Mouse (Mus musculus) heart, adult 9 months (tissue): ENCODE measurements around the gene Frmd4a.
"Not testable (repeated sequence)": the region's sequence is repeated elsewhere in the genome, so short reads cannot be mapped to it uniquely, and the experiment has no call there.

Source experiments
- DNase-seq, 2 experiments: peaks; one replicate each; pipeline ENCODE4 v3.0.0; 2022; ENCODE audit warnings: low spot score in 2 of 2

Frmd4a gene

DNA sequence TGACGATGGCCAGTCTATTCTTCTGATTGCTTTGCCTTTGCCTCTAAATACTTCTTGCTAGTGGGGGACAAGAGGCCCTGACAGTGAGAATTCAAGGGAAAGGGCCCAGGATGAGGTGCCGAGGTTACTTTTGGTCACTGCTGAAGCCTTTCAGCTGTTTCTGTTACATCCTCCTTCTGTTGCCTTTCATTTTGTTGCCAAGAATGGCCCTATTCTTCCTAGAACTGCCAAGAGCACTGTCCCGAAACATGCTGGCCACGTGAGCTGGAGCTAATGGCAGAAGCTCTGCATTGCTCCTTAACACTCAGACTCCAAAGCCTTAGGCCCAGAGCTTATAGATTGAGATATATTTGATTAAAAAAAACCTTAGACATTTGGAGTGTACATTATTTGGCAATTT lies 178.5 kb downstream of the Frmd4a start:
- peak; percentile 31 to 34 for DNase-seq

DNA sequence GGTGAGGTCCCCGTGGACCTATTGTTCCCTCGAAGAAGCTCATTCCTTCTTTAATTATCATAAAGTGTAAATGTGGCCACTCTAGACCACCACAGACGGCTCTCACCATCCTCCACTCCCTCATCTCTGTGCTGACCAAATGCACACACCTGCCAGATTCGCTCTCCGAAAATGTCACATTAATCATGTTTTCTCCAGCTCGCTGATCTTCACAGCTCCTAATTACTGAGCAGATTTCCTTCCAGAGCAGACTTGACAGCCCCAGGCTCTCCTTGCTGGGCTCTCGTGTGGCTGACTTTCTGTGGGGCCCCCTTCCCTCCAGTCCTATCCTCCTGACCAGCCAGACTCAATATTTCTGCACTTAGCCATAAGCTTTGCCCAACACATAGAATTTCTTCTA lies 191.7 kb downstream of the Frmd4a start:
- no peak for DNase-seq

DNA sequence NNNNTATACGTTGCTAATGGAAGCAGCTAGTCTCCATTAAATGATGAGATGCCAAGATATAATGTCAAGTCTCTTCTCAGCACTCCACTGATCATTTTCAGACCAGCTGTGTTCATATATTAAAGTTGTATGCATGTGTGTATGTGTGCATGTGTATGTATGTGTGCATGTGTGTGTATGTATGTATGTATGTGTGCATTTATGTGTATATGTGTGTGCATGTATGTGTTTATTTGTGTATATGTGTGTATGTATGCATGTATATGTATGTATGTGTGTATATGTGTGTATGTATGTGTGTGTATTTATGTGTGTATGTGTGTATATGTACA lies 204.9 kb downstream of the Frmd4a start:
- DNase-seq: no peak

DNA sequence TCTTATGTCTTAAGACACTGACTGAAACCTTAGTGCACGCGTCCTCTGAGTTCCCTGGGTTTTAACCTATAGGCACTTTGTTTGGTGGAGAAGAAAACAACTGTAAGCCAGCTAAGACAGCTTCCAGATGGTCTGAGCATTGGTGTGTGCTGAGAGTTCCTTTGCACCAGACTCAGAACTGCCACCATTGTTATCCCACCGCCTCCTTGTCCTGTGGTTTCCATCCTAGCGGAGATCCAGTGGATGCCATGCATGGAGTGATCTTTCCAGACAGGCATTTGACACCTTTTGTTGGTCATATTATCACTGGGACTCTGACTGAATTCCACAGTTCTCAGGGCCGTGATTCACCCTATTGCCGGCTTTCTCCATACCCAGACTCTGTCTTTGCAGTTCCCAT lies 205.8 kb downstream of the Frmd4a start:
- DNase-seq: no peak

DNA sequence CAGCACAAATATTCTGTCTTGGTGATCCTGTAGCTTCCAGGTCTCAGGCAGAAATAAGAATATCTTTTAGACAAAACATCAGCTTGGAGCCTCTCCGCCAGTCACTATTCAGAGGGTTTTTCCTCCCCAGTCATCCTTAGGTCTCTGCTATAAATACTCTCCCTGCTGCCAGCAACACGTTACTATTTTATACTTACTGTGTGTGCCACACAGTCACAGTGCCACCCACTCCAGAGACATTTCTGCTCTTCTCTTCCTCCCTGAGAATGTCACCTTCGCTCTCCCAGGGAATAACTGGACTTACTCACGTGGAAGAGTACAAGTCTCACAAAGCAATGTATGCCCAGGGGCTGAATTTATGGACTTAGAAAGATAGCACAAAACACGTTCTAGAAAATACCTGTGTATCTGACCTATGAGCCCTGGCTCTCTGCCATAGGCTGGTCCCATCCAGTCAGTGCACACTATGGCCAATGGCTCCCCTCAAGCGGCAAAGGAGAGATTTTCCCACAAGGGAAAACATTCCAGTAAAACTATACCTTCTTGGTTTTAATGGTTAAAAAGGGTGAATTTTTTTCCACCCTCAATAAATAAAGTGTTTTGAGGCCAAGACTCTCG lies 209.5 kb downstream of the Frmd4a start:
- DNase-seq: no peak

DNA sequence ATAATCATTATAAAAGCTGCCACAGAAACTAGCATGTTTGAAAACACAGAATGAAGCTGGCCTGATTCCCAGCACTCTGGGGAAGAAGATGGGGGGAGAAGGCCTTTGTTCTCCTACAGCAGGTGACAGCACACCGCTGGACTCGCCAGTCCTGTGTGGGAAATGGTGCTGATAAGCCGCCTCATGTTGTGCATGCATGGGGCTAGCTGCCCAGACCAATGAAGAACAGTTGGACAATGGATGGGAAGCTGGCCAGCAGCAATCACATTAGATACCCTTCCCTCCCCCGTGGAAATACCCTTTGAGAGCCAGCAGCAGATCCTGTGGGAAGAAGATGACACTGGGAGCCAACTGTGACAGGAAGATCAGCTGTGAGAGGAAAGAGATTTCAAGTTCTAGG lies 210.0 kb downstream of the Frmd4a start:
- peak; percentile 43 to 69 for DNase-seq

DNA sequence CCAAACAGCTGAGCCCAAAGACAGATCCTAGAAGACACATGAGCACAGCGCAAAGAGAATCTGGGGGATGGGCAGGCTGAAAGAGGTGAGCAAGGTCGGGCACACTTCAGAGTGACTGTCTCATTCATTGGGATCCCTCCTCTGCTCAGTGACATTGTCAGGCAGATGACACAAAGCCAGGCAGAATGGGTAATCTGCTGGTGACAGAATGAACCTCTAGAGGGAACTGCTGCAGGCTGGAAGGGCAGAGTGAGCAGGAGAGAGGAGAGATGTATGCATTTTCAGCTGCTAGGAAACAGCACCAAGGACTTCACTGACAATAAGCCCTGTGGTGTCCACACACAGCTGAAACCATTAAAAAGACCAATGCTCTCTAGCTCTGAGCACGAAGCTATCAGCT lies 211.0 kb downstream of the Frmd4a start:
- DNase-seq: no peak

DNA sequence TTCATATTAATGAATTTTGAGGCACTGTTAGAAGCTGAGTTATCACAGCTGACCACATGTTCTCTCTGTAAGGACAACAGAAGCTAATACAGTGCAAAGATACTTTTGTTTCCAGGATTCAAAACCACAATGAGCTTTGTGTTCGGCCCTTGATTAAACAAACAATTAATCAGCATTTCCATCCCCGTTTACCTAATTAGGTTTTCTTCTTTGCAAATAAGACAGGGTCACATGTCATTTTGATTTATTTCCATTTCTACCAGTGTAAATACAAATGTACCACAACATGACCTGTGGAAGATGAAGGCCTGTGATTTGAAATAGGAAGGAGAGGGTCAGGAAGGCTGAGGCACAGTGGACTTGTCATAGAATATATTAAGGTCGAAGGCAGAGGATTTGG lies 214.8 kb downstream of the Frmd4a start:
- DNase-seq: no peak

DNA sequence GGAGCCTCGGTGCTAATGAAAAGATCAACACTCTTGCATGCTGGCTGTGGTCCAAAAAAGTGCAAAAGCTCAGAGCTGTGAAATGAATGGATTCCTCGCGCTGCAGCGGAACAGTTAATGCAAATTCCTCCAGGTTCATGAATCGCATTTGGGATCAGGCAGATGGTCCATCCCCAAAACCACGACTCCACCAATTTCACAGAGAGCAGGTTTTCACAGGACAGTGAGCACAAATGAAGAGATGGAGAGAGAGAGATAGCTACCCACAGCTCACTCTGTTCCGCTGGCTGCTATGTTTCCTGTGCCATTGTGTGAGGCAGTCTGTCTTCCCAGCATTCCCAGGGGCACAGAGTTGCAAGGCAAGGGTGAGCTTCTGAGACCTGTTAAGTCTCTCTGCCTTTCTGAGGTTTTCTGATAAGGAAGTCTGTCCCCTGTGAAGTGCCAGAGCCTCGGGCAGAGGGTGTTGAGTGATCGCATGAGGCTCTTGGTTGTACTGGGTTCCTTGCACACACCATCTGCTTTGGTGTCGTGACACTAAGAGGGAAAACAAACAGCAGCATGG lies 215.3 kb downstream of the Frmd4a start:
- DNase-seq: no peak

DNA sequence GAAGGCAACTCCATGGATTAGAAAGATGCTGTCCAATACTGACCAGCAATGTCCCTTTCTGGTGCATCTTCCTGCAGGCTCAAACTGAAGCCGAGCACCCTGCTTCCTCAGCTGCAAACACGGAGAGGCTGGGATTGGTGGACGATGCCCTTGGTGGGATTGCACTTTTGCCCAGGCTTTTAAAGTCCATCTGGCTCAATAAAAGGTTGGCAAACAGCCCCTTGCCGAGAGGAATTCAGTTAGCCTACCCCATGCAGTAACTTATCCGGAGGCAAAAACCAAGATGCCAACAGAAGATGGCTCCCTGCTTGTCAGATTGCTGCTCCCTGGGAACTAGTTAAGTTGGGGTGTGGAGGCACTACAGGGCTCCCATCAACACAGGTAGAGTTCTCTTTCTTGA lies 220.2 kb downstream of the Frmd4a start:
- no peak for DNase-seq

DNA sequence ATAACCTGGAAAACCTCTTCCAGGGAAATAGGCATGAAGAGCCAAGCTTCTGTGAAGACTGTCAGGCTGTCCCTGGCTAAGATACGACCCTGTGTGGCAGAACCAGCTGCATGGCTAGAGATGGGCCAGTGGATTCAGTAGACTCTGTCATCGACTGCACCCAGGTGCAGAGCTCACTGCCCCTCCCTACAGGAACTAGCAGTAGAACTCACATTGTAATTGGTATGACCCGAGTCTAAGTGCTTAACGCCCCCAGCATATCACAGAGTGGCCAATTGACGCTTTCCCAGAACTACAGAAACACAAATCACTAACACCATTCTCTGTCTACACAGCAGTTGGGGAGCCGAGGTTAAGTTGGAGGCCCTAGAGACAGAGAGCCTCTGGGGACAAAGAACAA lies 232.2 kb downstream of the Frmd4a start:
- no peak for DNase-seq

DNA sequence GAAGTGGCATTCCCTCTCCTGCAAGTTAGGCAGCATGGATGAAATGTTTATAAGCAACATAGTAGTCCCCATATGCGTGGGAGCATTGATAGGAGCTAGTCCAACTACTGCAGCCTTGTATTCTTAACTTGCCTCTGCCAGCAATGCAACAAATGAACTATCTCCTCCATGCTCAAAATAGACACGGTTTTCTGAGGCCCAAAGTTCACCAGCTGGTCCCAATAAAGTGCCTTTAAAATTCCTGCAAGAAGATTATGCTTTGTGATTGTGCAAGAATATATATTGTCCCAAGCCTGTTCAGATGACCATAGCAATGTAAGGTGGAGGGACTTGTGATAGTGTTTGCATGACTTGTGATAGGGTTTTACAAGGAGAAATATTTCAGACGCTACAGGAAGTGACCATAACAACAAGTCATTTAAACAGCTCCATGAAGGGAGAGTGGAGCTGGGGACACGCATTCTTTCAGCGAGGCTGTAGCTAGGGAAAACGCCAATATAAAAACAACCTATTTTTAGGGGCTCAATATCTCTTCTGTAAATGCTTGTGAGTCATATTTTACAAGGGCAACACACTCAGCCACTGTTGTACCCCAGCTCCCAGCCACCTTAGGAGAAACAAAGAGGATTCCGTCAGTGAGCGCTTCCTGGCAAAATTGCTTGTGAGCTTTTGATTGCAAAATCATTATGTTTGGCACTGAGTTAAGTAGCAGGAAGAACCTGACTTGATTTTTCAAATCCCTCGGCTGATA lies 235.2 kb downstream of the Frmd4a start:
- DNase-seq: peak; percentile 60 to 65

DNA sequence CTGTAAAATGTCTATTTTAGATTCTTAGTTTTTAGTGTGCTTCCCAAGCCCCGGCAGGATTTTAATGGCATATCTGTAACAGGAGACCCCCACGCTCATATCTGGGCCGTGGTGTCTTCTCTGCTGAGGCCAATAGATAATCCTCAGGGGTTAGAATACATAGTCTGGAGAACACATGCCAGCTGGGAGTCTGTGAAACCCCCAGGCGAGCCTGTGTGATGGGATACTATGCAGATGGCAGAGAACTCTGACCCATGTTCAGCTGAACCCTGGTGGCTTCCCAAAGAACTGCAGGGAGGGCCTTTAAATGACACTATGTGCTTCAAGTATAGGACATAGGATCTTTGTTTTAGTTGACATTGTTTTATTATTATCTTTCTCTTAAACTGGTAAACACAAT lies 235.8 kb downstream of the Frmd4a start:
- peak; percentile 34 to 58 for DNase-seq

DNA sequence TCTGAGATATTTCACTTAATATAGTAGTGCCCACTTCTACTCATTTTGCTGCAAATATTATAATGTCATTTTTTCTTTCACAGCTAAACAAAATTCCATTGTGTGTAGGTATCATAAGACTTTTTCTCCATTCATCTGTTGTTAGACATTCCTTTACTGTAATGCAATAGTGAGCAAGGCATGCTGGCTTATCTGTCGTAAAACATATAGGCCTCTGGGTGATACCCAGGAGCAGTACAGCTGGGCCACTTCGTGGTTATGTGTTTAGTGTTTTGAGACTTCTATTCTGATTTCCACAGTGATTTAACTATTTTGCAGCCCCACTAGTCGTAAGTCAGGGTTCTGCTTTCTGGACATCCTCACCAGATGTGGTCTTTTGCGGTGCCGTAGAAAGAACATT lies 236.6 kb downstream of the Frmd4a start:
- no peak for DNase-seq

DNA sequence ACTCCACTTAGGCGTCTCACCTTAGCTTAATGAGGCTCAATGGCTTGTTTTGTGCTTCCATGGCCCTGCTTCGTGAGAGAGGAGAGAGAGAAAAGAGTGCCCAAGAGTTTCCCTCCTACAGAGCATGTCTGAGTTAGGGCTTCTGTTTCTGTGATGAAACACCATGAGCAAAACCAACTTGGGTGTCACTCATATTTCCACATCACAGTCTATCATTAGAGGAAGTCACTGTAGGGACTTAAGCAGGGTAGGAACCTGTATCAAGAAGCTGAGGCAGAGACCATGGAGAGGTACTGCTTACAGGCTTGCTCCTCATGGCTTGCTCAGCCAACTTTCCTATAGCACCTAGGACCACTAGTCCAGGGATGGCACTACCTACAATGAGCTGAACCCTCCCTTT lies 238.7 kb downstream of the Frmd4a start:
- no peak for DNase-seq

DNA sequence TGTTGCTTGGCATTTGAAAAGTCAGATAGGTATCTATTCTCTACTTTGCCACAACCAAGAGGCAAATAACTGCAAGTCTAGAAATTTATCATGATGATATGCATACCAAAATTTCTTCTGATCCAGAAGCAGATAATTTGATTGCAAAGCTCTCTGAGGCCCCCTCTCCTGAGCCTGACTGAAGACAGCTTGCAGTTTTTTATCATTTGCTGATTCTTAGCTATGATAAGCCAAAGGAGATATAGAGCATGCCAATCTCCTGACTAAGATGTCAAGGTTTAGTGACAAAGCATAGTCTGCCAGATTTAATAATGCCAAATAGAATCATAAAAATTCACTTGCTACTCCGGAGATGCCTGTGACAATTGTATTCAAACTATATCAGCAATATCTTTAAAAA lies 240.1 kb downstream of the Frmd4a start:
- no peak for DNase-seq

DNA sequence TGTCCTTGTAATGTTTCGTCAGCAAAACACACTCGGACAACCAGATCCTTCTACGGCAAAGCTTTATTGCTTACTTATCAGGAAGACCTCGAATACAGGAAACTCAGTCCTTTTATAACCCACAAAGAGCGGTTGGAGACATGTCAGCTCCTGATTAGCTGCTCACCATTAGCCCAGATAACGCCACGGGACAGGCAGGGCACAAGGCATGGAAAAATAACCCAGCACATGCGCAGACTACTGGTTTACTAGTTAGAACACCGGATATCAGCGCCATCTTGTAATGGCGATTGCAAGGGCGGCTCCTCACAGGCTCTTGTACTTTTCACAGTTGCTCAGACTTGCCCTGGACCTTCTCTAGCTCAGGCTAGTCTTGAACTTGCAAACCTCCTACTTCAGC lies 241.3 kb downstream of the Frmd4a start:
- DNase-seq: not testable (repeated sequence)

DNA sequence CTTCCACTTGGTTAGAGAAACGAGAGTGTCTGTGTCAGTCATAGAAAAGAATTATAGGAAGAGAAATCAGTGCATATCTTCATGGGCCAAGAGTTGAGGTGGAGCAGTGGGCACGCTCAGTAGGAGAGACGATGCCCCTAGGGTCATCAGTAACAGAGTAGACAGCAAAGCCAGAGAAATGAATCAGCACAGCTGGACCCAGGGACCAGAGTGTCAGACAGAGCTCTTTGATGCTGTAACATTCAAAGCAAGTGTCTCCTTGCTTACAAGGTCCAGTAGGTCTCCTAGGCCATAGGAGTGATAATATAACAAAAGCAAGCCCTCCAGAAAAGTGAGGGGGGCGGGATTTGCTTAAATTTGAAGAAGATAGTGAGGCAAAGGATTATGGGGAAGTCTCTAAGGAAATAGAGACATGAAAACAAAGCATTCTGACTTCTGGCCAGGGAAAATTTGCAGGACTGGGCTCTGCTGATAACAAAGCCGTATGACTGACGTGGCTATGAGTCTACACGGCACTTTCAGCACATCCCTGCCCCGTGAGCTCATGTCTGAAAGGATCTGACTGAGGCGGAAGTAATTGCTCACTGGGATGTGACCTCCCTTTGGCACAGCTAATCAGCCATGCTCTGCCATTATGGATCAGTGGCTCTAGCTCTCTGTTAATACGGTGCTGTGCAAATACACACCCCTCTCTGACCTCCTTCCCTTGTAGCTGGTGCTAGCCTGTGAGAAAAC lies 243.0 kb downstream of the Frmd4a start:
- peak; percentile 8 to 14 for DNase-seq

DNA sequence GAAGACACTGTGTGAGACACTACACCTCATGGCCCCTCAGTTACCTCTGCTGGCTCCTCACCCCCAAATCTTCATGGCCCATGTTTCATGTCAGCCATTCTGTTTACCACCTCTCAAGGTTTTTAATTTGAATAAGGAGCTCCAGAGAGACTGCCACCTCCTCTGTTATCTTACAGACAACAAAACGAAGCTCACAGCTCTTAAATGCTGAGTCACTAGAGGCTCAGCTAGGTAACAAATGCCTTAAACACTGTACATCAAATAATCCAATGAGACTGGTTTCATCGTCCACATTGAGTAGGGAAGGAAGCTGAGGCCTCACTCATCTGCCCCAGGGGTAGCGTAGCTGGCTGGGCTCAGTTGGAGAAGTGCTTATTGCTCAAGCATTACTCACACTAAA lies 245.2 kb downstream of the Frmd4a start:
- DNase-seq: no peak

DNA sequence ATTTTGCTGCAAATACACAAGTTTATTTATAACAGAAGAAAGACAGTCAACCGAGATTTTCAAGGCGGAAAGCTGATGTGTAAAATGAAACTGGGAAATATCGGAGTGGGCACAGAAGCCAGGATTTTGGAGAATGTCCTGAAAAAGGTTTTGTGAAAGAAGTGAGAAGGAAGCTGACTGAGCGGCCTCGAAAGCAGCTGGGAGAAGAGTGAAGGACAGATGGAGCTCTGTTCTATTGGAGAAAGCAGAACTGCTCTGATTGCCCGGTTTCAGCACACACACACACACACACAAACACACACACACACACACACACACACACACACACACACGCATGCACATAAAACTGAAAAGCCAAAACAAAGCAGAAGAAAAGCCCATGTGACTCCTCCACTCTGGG lies 249.9 kb downstream of the Frmd4a start:
- DNase-seq: no peak

DNA sequence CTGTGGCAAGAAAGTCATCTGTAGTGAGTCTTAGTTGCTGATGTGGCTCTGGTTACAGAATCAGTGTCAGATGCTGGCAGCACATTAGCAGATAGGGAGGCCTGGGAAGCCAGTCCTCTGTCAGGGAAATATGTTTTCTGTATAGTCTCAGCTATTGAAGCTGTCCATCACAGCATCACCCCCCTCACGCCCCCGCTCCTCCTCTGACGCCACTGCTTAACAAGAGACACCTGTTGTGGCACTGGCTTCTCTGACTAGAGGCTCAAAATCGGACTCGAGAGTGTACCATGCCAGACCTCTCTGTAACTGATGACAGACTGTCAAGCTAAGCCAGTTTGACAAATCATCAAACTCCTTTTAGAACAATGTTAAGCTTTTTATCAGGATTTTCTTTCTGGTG lies 265.3 kb downstream of the Frmd4a start:
- DNase-seq: no peak

DNA sequence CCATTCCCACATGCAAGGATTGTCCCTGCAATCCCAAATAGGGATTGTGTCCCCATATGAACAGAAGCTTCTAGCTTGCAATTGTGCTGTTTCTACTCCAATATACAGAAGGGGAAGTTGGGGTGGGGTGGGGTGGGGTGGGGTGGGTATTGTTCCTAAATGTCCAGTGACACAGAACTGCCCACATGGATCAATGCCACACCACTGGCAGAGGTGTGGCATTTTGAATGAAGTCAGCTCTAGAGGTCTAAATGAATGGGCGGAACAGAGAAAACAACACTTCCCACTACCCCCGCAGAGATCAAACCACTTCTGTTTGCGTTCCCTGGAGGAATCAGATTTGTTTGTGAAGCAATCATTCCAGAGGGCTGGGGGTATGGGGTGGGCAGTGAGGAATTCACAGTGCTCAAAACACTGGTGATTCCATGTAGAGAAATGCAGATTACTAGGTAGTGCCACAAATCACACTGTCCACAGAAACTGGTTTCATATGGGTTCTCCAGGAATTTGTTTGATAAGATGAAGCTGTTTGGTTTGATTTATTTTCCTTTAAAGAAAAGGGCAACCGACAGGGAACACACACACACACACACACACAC lies 268.3 kb downstream of the Frmd4a start:
- no peak for DNase-seq
